Mouse (Mus musculus) left cerebral cortex, postnatal 10 days (tissue): Measurements from ENCODE around the gene Crcp. TPM values are rescaled to one million over a fixed set of nuclear protein-coding genes. Genes with fewer than 3 reads are reported as not detected.

Experiments used
- DNase-seq, 2 experiments: peaks; one replicate each; pipeline ENCODE4 v3.0.0; 2021 to 2022; ENCODE audit warnings: low spot score in 2 of 2, mixed read lengths in 1 of 2; ENCODE audit errors: extremely low spot score in 1 of 2
- intact Hi-C: fragments of 180-260 bp; cut with DNase I; formaldehyde crosslinking; loops from one replicate; pipeline ENCODE4 v1.15.1; 2025
- total RNA-seq, 2 experiments: library from RNA; stranded (reverse); gene quantifications; 2 replicates each; pipeline ENCODE4 v1.2.3; 2021

Gene Crcp
- total RNA-seq, 2 experiments from 2014 or later = 39.9 to 40.9 TPM

GRCm38 (mm10) chr5:130080051-130080681 is 51.1 kb downstream of the Crcp start:
- no peak for DNase-seq
- intact Hi-C loops = no loop called here

DNA sequence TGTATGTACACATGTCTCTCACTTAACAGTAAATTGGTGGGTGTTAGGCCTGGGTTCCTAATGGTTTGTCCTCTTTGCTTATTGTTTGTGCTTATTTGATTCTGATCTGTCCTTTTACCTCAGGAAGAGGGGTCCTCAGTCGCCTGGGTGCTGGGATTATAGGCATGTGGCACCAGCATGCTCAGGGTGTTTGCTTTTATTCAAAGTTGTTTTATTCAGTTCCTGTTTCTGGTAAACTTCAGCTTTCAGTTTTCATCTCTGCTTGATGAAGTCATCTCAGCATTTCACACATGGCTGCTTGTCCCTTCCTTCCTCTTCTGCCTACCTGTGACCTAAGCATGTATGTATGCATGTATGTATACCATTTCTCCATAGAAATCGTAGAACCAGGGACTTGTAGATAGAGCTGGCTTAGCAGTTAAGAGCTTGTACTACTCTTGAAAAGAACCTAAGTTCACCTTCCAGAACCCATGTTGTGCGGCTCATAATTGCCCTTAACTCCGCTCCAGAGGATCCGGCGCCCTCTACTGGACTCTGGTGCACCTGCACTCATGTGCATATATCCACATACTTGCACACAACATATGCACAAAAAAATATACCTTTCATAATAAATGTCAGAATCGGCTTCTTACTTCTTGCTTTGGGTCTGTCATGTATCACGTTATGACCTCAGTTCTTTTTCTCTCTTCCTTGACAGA is 52.2 kb downstream of the Crcp start:
- intact Hi-C loops = no loop called here
- DNase-seq = no peak

- DNase-seq = no peak
- intact Hi-C loops = no loop called here
These were observed 53.3 kb downstream of the Crcp start for GRCm38 (mm10) chr5:130082431-130082830.

GRCm38 (mm10) chr5:130084271-130084670 is 55.2 kb downstream of the Crcp start:
- intact Hi-C loops = no loop called here
- no peak for DNase-seq

DNA sequence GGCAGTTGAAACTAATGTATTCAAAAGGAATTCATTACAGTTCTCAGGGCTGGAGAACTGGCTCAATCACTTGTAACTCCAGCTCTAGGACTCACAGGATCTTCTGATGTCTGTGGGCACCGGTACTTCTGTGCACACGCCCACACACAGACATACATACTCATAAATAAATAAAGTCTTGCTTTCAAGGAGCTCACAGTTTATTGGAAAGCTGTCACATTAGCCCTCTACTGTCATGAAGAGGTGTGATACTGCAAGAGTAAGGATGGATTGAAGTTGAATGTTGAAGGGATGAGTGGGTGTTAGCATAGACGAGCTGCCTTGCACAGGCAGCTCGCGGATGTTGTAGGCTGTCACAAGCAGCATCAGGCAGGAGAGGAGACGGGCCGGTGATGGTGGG is 58.9 kb downstream of the Crcp start:
- DNase-seq = no peak
- intact Hi-C loops = no loop called here

- no peak for DNase-seq
- intact Hi-C loops = no loop called here
These were observed 59.5 kb downstream of the Crcp start for GRCm38 (mm10) chr5:130088612-130089011.

DNA sequence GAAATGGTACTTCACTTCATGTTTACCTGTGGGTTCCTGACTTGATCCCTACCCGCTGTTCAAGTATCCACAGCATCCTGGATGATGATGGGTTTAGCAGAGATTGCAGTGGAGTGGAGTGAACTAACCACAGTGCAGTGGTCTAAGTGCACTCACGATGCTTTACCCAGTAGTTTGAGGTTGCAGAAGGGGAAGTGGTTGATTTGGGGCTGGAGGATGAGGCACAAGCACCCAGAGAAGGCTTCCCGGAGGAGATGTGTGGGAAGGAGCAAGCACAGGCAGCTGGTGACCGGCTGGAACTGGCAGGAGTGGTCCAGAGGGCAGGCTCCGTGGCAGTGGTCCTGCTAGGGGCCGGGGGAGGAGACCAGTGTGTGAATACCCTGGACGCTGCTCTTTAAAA is 60.1 kb downstream of the Crcp start:
- no peak for DNase-seq
- intact Hi-C loops = no loop called here

DNA sequence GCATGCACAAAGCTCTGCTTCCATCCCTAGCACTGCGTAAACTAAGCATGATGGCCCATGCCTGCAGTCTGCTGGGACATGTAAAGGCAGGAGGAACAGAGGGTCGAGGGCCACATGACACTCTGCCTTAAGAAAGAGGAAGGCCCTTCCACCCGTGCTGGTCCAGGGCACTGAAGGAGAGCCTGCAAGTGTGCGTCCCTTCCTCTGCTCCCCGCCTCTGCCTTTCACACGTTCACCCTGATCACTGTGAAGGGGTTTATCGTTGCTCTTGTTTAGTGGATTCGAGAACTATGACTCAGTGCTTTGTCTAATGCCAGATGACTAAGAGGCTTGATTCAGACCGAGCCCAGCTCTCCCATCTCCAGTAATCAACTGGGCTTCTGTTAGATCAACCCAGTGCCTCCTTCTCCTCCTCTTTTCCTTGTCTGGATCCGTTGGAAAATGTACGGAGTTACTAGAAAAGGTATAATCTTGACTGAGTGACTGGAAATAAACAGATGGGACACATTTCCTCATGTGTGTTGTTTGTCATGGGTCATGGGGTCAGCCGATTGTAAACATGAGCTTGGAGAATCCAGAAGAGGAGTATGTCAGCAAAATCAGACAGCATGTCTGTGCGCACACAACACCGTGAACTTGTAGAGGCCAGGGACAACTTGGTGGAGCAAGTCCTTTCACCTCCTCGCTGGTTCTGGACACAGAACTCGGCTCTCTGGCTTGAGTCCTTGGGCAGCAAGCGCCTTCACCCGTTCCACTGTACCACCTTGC is 60.7 kb downstream of the Crcp start:
- no peak for DNase-seq
- intact Hi-C loops = loop anchor here (5.0 kb wide), 1 partner anchor 37 kb away; no protein-coding TSS in a partner anchor

GRCm38 (mm10) chr5:130096754-130097153 is 67.7 kb downstream of the Crcp start:
- peak in 1 of 2 experiments; percentile 69 for DNase-seq
- intact Hi-C loops = no loop called here

- intact Hi-C loops = no loop called here
- DNase-seq = no peak
These were observed 68.7 kb downstream of the Crcp start for GRCm38 (mm10) chr5:130097837-130098236.

- intact Hi-C loops = no loop called here
These were observed 72.6 kb downstream of the Crcp start for GRCm38 (mm10) chr5:130101724-130102123.

GRCm38 (mm10) chr5:130109348-130109747 is 80.3 kb downstream of the Crcp start:
- intact Hi-C loops = no loop called here

More at GRCm38 (mm10) chr5:130101724-130102123, 72.6 kb downstream of the Crcp start:
- DNase-seq = no peak

More at GRCm38 (mm10) chr5:130109348-130109747, 80.3 kb downstream of the Crcp start:
- DNase-seq = no peak

Other genes with a start within 250 kb of the Crcp start
- 10 to 100 TPM; 21.9 to 23.6 TPM for gene Psph, start 241.8 kb upstream of the Crcp start, total RNA-seq
- 10 to 100 TPM; 20.2 to 20.5 TPM for gene Sumf2, start 182.3 kb upstream of the Crcp start, total RNA-seq
- gene Chchd2, start 141.8 kb upstream of the Crcp start, total RNA-seq = 100 to 1,000 TPM; 426 to 432 TPM
- 1 to 10 TPM; 3.8 to 5.8 TPM for gene Zbed5, start 133.6 kb upstream of the Crcp start, total RNA-seq
- gene Phkg1, start 130.7 kb upstream of the Crcp start, total RNA-seq = 1 to 10 TPM; 7.8 to 8.7 TPM
- 1 to 10 TPM; 1.6 to 2.3 TPM for gene Nupr1l, start 120.8 kb upstream of the Crcp start, total RNA-seq
- 10 to 100 TPM; 49.8 to 58.2 TPM for gene Vkorc1l1, start 87.3 kb upstream of the Crcp start, total RNA-seq
- 10 to 100 TPM; 15.6 to 17.0 TPM for gene Gusb, start 26.2 kb upstream of the Crcp start, total RNA-seq
- 10 to 100 TPM; 23.9 to 24.6 TPM for gene Asl, start within 50 bp of the Crcp start, total RNA-seq
- 10 to 100 TPM; 35.5 to 37.1 TPM for gene Tpst1, start 44.0 kb downstream of the Crcp start, total RNA-seq
- gene Kctd7, start 115.6 kb downstream of the Crcp start, total RNA-seq = 10 to 100 TPM; 13.6 to 14.4 TPM
- gene Rabgef1, start 142.5 kb downstream of the Crcp start, total RNA-seq = 10 to 100 TPM; 41.4 to 42.8 TPM
- 10 to 100 TPM; 44.8 to 45.6 TPM for gene Tmem248, start 187.8 kb downstream of the Crcp start, total RNA-seq
- 10 to 100 TPM; 45.8 to 48.7 TPM for gene Sbds, start 226.2 kb downstream of the Crcp start, total RNA-seq
- 10 to 100 TPM; 16.8 to 20.9 TPM for gene Tyw1, start 226.3 kb downstream of the Crcp start, total RNA-seq